ENCODE assay signal across 26 mouse cellular contexts in the genomic region with DNA sequence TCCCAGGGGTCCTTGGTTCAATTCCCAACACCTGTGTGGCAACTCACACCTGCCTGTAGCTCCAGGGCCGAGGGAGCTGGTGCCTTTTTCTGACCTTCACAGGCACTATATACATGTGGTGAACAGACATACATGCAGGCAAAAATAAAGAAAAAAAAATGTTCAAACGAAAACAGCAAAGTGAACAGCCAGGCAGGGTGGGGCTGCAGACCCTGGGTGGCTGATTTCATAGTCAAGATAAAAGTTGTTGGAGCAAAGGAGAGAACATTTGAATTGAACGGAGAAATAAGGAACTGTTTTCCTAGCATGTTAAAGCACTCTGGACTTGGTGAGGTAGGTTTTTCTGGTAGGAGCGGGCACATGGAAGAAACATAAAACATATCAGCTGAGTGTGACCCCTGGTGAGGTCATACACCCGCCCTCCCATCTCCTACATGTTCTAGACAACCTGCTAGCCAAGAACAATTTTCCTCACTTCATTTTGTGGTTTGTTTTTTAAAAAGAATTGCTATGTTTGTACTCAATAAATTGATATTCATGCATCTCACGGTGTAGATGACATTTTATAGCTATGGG.
"Had no signal": no experiment of that assay in that cellular context is flagged by ENCODE, and none has a peak within 500 bp of the region (broad histone marks: within the 10 kb centered on the region; RNA-seq: fewer than 3 reads in every experiment).

No protein-coding gene starts in this region.

- H3K9ac ChIP-seq: heart, embryonic 13.5 days; heart, embryonic 15.5 days; hindbrain, embryonic 13.5 days; hindbrain, embryonic 15.5 days; kidney, embryonic 15.5 days; limb, embryonic 13.5 days; limb, embryonic 15.5 days had no signal

- DNase-seq: gastrocnemius, adult 2 months; gastrocnemius, postnatal 10 days; gastrocnemius, postnatal 25 days; heart, adult 18-20 months; heart, postnatal 14 days; heart, postnatal 36 days; kidney, adult 11 months; kidney, adult 2 months; kidney, adult 9 months; kidney, postnatal 14 days; kidney, postnatal 36 days; layer of hippocampus, adult 9-11 months; layer of hippocampus, postnatal 36 days; left cerebral cortex, postnatal 4 days had no signal

- H3K4me1 ChIP-seq: heart, embryonic 10.5 days; heart, embryonic 13.5 days; heart, embryonic 15.5 days; hindbrain, embryonic 13.5 days; hindbrain, embryonic 15.5 days; kidney, embryonic 15.5 days; limb, embryonic 13.5 days; limb, embryonic 15.5 days had no signal

- H3K9me3 ChIP-seq: heart, embryonic 10.5 days; heart, embryonic 13.5 days; heart, embryonic 15.5 days; hindbrain, embryonic 13.5 days; hindbrain, embryonic 15.5 days; kidney, embryonic 15.5 days; limb, embryonic 13.5 days; limb, embryonic 15.5 days had no signal

- H3K27ac ChIP-seq: gastrocnemius, adult 2 months; heart, embryonic 10.5 days; heart, embryonic 13.5 days; heart, embryonic 15.5 days; hindbrain, embryonic 13.5 days; hindbrain, embryonic 15.5 days; hindbrain, postnatal 0 days; kidney, embryonic 15.5 days; kidney, postnatal 0 days; limb, embryonic 13.5 days; limb, embryonic 15.5 days had no signal

- H3K4me2 ChIP-seq: heart, embryonic 13.5 days; heart, embryonic 15.5 days; hindbrain, embryonic 13.5 days; hindbrain, embryonic 15.5 days; kidney, embryonic 15.5 days; limb, embryonic 13.5 days; limb, embryonic 15.5 days; liver, embryonic 11.5 days had no signal

- ATAC-seq: hindbrain, postnatal 0 days; intestine, embryonic 16.5 days had no signal

- H3K4me3 ChIP-seq: gastrocnemius, adult 2 months; heart, embryonic 10.5 days; heart, embryonic 13.5 days; heart, embryonic 15.5 days; hindbrain, embryonic 13.5 days; hindbrain, embryonic 15.5 days; kidney, embryonic 15.5 days; limb, embryonic 13.5 days; limb, embryonic 15.5 days had no signal

- H3K27me3 ChIP-seq: heart, embryonic 13.5 days; heart, embryonic 15.5 days; hindbrain, embryonic 13.5 days; hindbrain, embryonic 15.5 days; kidney, embryonic 15.5 days; limb, embryonic 13.5 days; limb, embryonic 15.5 days had no signal
